Mouse (Mus musculus) urinary bladder, adult 18-20 months (tissue): ENCODE measurements around the gene Cgref1.

ENCODE experiments used
- DNase-seq, 2 experiments: peaks; one replicate each; pipeline ENCODE4 v3.0.0; 2022; ENCODE audit warnings: low spot score in 2 of 2, mixed read lengths in 2 of 2

Cgref1 gene

GRCm38 (mm10) chr5:30886209-30886608, 59.2 kb downstream of the Cgref1 start:
- DNase-seq: no peak
